Mouse (Mus musculus): ENCODE measurements around the gene Tubgcp6.

DNA sequence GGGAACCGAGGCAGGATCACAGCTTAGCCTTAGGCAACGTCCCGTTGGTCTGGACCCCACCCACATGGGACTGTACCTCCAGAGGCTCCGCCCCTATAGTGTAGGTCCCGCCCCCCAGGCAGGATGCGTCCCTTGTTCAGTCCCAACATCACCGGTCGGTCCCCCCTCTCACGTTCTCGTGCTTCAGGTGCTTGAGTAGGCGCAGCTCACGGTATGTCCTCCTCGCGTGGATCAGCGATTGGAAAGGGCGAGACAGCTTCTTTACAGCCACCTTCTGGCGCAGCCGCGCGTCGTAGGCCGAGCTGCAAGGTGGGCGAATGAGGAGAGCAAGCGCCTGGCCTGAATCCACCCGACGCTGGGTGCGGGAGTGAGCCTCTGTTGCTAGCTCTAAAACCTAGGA, 23.6 kb upstream of the Tubgcp6 start:
- no peak for TF ChIP-seq CTCF (IDR thresholded peaks at IDR 0.05; ENCODE audit: low read depth)
- TF ChIP-seq EP300 (IDR thresholded peaks at IDR 0.05; ENCODE audit: low read depth): no peak
